Mouse (Mus musculus) embryonic fibroblast, embryonic 13.5 days (primary cell): ENCODE measurements around the gene Spint2. TPM values are rescaled to one million over a fixed set of nuclear protein-coding genes. Genes with fewer than 3 reads are reported as not detected.

Experiments used
- H3K27ac ChIP-seq: 2 replicates; pipeline ENCODE4 v1.5.1; 2012; ENCODE audit warnings: low read length, control low read depth, inconsistent platforms; ENCODE audit not compliant: insufficient read depth
- H3K4me1 ChIP-seq: 2 replicates; pipeline ENCODE4 v1.6.1; 2011; ENCODE audit warnings: low read length; ENCODE audit not compliant: control insufficient read depth, insufficient read depth
- H3K4me3 ChIP-seq: 2 replicates; pipeline ENCODE4 v1.5.1; 2011; ENCODE audit warnings: mild to moderate bottlenecking, control low read depth, low read length; ENCODE audit not compliant: insufficient read depth
- CTCF ChIP-seq: IDR thresholded peaks from 2 replicates; pipeline ENCODE4 v1.5.1; 2011; ENCODE audit warnings: mild to moderate bottlenecking, control low read depth, low read length, moderate library complexity, borderline replicate concordance; ENCODE audit not compliant: insufficient read depth
- POLR2A ChIP-seq: IDR thresholded peaks from 2 replicates; pipeline ENCODE4 v1.6.1; 2011; ENCODE audit warnings: low read depth, mild to moderate bottlenecking, control low read depth, low read length, moderate library complexity
- polyA plus RNA-seq: library from polyadenylated mRNA; stranded (reverse); fragments of >200 nt; gene quantifications from 2 replicates; pipeline ENCODE4 v1.2.4, GENCODE M21; 2011; ENCODE audit warnings: low read depth; ENCODE audit not compliant: missing spikeins, insufficient read length

Spint2 gene
- polyA plus RNA-seq, 1 experiment, result 11.6 TPM

GRCm38 (mm10) chr7:29263831-29264230 is 17.9 kb downstream of the Spint2 start:
- no peak overlapping the region for H3K4me3 ChIP-seq
- no peak overlapping the region for H3K27ac ChIP-seq
- no peak for TF ChIP-seq POLR2A
- no peak for TF ChIP-seq CTCF
- H3K4me1 ChIP-seq, result no peaks in the 10 kb centered on the region

- TF ChIP-seq POLR2A (no peak), CTCF (no peak)
- no peak overlapping the region for H3K27ac ChIP-seq
- H3K4me3 ChIP-seq, result no peak overlapping the region
- 0 out of 2 replicates have a peak, but pooled peaks cover 1% of the 10 kb centered on the region for H3K4me1 ChIP-seq
Measured at GRCm38 (mm10) chr7:29262151-29262550, 19.6 kb downstream of the Spint2 start.

GRCm38 (mm10) chr7:29259781-29260730 is 21.7 kb downstream of the Spint2 start:
- H3K27ac ChIP-seq, result no peak overlapping the region
- TF ChIP-seq CTCF, result no peak
- TF ChIP-seq POLR2A, result no peak
- H3K4me3 ChIP-seq, result no peak overlapping the region
- H3K4me1 ChIP-seq, result 0 out of 2 replicates have a peak, but pooled peaks cover 3% of the 10 kb centered on the region

GRCm38 (mm10) chr7:29257368-29257767 is 24.3 kb downstream of the Spint2 start:
- Histone ChIP-seq H3K4me1 (0 out of 2 replicates have a peak, but pooled peaks cover 3% of the 10 kb centered on the region), H3K27ac (no peak overlapping the region), H3K4me3 (no peak overlapping the region)
- no peak for TF ChIP-seq CTCF
- no peak for TF ChIP-seq POLR2A

GRCm38 (mm10) chr7:29255875-29256274 is 25.8 kb downstream of the Spint2 start:
- TF ChIP-seq CTCF (no peak), POLR2A (no peak)
- 0 out of 2 replicates have a peak, but pooled peaks cover 3% of the 10 kb centered on the region for H3K4me1 ChIP-seq
- H3K4me3 ChIP-seq, result no peak overlapping the region
- no peak overlapping the region for H3K27ac ChIP-seq

- no peak overlapping the region for H3K4me3 ChIP-seq
- no peak for TF ChIP-seq POLR2A
- 0 out of 2 replicates have a peak, but pooled peaks cover 3% of the 10 kb centered on the region for H3K4me1 ChIP-seq
- H3K27ac ChIP-seq, result no peak overlapping the region
Measured at GRCm38 (mm10) chr7:29253842-29254241, 27.9 kb downstream of the Spint2 start.

GRCm38 (mm10) chr7:29251166-29251565 is 30.5 kb downstream of the Spint2 start:
- H3K4me1 ChIP-seq, result peaks cover 6% of the 10 kb centered on the region; the same call in 1 of the 2 replicates
- H3K27ac ChIP-seq, result no peak overlapping the region
- H3K4me3 ChIP-seq, result no peak overlapping the region
- TF ChIP-seq CTCF (no peak), POLR2A (no peak)

- TF ChIP-seq POLR2A, result peak; percentile 42
- TF ChIP-seq CTCF, result no peak
- Histone ChIP-seq H3K4me1 (peaks cover 6% of the 10 kb centered on the region; the same call in 1 of the 2 replicates), H3K4me3 (peak within 1 kb of the TSS; percentile 41), H3K27ac (peak within 1 kb of the TSS; percentile 27; the same call in 1 of the 2 replicates)
Measured at GRCm38 (mm10) chr7:29248261-29248841, 33.4 kb downstream of the Spint2 start, which contains the start of gene 2200002D01Rik. TSS of gene 2200002D01Rik (minus strand) at chr7:29248466.

GRCm38 (mm10) chr7:29247706-29248105 is 34.0 kb downstream of the Spint2 start:
- Histone ChIP-seq H3K4me1 (peaks cover 6% of the 10 kb centered on the region; the same call in 1 of the 2 replicates), H3K4me3 (peak overlapping the region; percentile 41), H3K27ac (peak overlapping the region; percentile 27; the same call in 1 of the 2 replicates)
- no peak for TF ChIP-seq CTCF

- TF ChIP-seq POLR2A, result no peak
- TF ChIP-seq CTCF, result peak; percentile 80
- H3K4me3 ChIP-seq, result peak overlapping the region; percentile 41
- no peak overlapping the region for H3K27ac ChIP-seq
- H3K4me1 ChIP-seq, result peaks cover 6% of the 10 kb centered on the region; the same call in 1 of the 2 replicates
Measured at GRCm38 (mm10) chr7:29247314-29247700, 34.4 kb downstream of the Spint2 start.
